Mouse (Mus musculus): ENCODE results near the gene Auh. TPM values are rescaled to one million over a fixed set of nuclear protein-coding genes. Genes with fewer than 3 reads are reported as not detected.

The Auh gene
- polyA plus RNA-seq, 1 experiment, result 6.8 TPM

GRCm38 (mm10) chr13:52892791-52893190, 36.7 kb downstream of the Auh start:
- TF ChIP-seq GATA1 (IDR thresholded peaks at IDR 0.05; ENCODE audit: low read length), result no peak
- TF ChIP-seq TAL1 (IDR thresholded peaks at IDR 0.05; ENCODE audit: low read length), result no peak
- H3K4me1 ChIP-seq (ENCODE audit: control insufficient read depth), result peaks cover 3% of the 10 kb centered on the region; the same call in 1 of the 2 replicates
- H3K4me3 ChIP-seq (replicated peaks), result no peak overlapping the region
- peaks cover 14% of the 10 kb centered on the region for H3K36me3 ChIP-seq (ENCODE audit: control insufficient read depth)
- no peaks in the 10 kb centered on the region for H3K27me3 ChIP-seq (ENCODE audit: control insufficient read depth)
- H3K9me3 ChIP-seq (ENCODE audit: control insufficient read depth, low read length), result no peaks in the 10 kb centered on the region

- Histone ChIP-seq H3K27me3 (ENCODE audit: control insufficient read depth) (no peaks in the 10 kb centered on the region), H3K36me3 (ENCODE audit: control insufficient read depth) (peaks cover 13% of the 10 kb centered on the region), H3K4me1 (ENCODE audit: control insufficient read depth) (peaks cover 3% of the 10 kb centered on the region; the same call in 1 of the 2 replicates), H3K4me3 (replicated peaks) (no peak overlapping the region), H3K9me3 (ENCODE audit: control insufficient read depth, low read length) (no peaks in the 10 kb centered on the region)
- TF ChIP-seq TAL1 (IDR thresholded peaks at IDR 0.05; ENCODE audit: low read length) (no peak), GATA1 (IDR thresholded peaks at IDR 0.05; ENCODE audit: low read length) (no peak)
Observed at GRCm38 (mm10) chr13:52892065-52892503, 37.4 kb downstream of the Auh start.

- peaks cover 3% of the 10 kb centered on the region; the same call in 1 of the 2 replicates for H3K36me3 ChIP-seq (ENCODE audit: control insufficient read depth)
- H3K27me3 ChIP-seq (ENCODE audit: control insufficient read depth), result no peaks in the 10 kb centered on the region
- TF ChIP-seq TAL1 (IDR thresholded peaks at IDR 0.05; ENCODE audit: low read length), result no peak
- no peak for TF ChIP-seq GATA1 (IDR thresholded peaks at IDR 0.05; ENCODE audit: low read length)
- no peak overlapping the region for H3K4me3 ChIP-seq (replicated peaks)
- H3K9me3 ChIP-seq (ENCODE audit: control insufficient read depth, low read length), result no peaks in the 10 kb centered on the region
- H3K4me1 ChIP-seq (ENCODE audit: control insufficient read depth), result peaks cover 3% of the 10 kb centered on the region; the same call in 1 of the 2 replicates
Observed at GRCm38 (mm10) chr13:52890313-52890712, 39.2 kb downstream of the Auh start.

GRCm38 (mm10) chr13:52886779-52887178, 42.7 kb downstream of the Auh start:
- TF ChIP-seq GATA1 (IDR thresholded peaks at IDR 0.05; ENCODE audit: low read length) (no peak), TAL1 (IDR thresholded peaks at IDR 0.05; ENCODE audit: low read length) (no peak)
- peaks cover 3% of the 10 kb centered on the region; the same call in 1 of the 2 replicates for H3K4me1 ChIP-seq (ENCODE audit: control insufficient read depth)
- H3K9me3 ChIP-seq (ENCODE audit: control insufficient read depth, low read length), result no peaks in the 10 kb centered on the region
- peaks cover 3% of the 10 kb centered on the region; the same call in 1 of the 2 replicates for H3K36me3 ChIP-seq (ENCODE audit: control insufficient read depth)
- H3K27me3 ChIP-seq (ENCODE audit: control insufficient read depth), result no peaks in the 10 kb centered on the region
- H3K4me3 ChIP-seq (replicated peaks), result no peak overlapping the region

- no peaks in the 10 kb centered on the region for H3K27me3 ChIP-seq (ENCODE audit: control insufficient read depth)
- TF ChIP-seq TAL1 (IDR thresholded peaks at IDR 0.05; ENCODE audit: low read length) (no peak), GATA1 (IDR thresholded peaks at IDR 0.05; ENCODE audit: low read length) (no peak)
- H3K9me3 ChIP-seq (ENCODE audit: control insufficient read depth, low read length), result no peaks in the 10 kb centered on the region
- H3K4me1 ChIP-seq (ENCODE audit: control insufficient read depth), result no peaks in the 10 kb centered on the region
- no peak overlapping the region for H3K4me3 ChIP-seq (replicated peaks)
- H3K36me3 ChIP-seq (ENCODE audit: control insufficient read depth), result peaks cover 3% of the 10 kb centered on the region; the same call in 1 of the 2 replicates
Observed at GRCm38 (mm10) chr13:52883960-52884326, 45.5 kb downstream of the Auh start.

- no peaks in the 10 kb centered on the region for H3K9me3 ChIP-seq (ENCODE audit: control insufficient read depth, low read length)
- no peak overlapping the region for H3K4me3 ChIP-seq (replicated peaks)
- H3K36me3 ChIP-seq (ENCODE audit: control insufficient read depth), result peaks cover 3% of the 10 kb centered on the region; the same call in 1 of the 2 replicates
Observed at GRCm38 (mm10) chr13:52883084-52883959, 46.2 kb downstream of the Auh start.

GRCm38 (mm10) chr13:52880386-52880785, 49.1 kb downstream of the Auh start:
- no peak overlapping the region for H3K4me3 ChIP-seq (replicated peaks)

More at GRCm38 (mm10) chr13:52883084-52883959, 46.2 kb downstream of the Auh start:
- no peak for TF ChIP-seq GATA1 (IDR thresholded peaks at IDR 0.05; ENCODE audit: low read length)
- no peak for TF ChIP-seq TAL1 (IDR thresholded peaks at IDR 0.05; ENCODE audit: low read length)
- Histone ChIP-seq H3K27me3 (ENCODE audit: control insufficient read depth) (no peaks in the 10 kb centered on the region), H3K4me1 (ENCODE audit: control insufficient read depth) (no peaks in the 10 kb centered on the region)

GRCm38 (mm10) chr13:52879918-52880317, 49.6 kb downstream of the Auh start:
- Histone ChIP-seq H3K4me1 (ENCODE audit: control insufficient read depth) (peaks cover 9% of the 10 kb centered on the region), H3K27me3 (ENCODE audit: control insufficient read depth) (no peaks in the 10 kb centered on the region), H3K9me3 (ENCODE audit: control insufficient read depth, low read length) (no peaks in the 10 kb centered on the region), H3K4me3 (replicated peaks) (no peak overlapping the region), H3K36me3 (ENCODE audit: control insufficient read depth) (no peaks in the 10 kb centered on the region; the same call in 1 of the 2 replicates)
- TF ChIP-seq TAL1 (IDR thresholded peaks at IDR 0.05; ENCODE audit: low read length) (no peak), GATA1 (IDR thresholded peaks at IDR 0.05; ENCODE audit: low read length) (no peak)

More at GRCm38 (mm10) chr13:52880386-52880785, 49.1 kb downstream of the Auh start:
- peaks cover 9% of the 10 kb centered on the region for H3K4me1 ChIP-seq (ENCODE audit: control insufficient read depth)
- H3K36me3 ChIP-seq (ENCODE audit: control insufficient read depth), result no peaks in the 10 kb centered on the region; the same call in 1 of the 2 replicates
- H3K9me3 ChIP-seq (ENCODE audit: control insufficient read depth, low read length), result no peaks in the 10 kb centered on the region
- TF ChIP-seq TAL1 (IDR thresholded peaks at IDR 0.05; ENCODE audit: low read length) (no peak), GATA1 (IDR thresholded peaks at IDR 0.05; ENCODE audit: low read length) (no peak)
- H3K27me3 ChIP-seq (ENCODE audit: control insufficient read depth), result no peaks in the 10 kb centered on the region

GRCm38 (mm10) chr13:52879291-52879690, 50.2 kb downstream of the Auh start:
- Histone ChIP-seq H3K27me3 (ENCODE audit: control insufficient read depth) (no peaks in the 10 kb centered on the region), H3K4me3 (replicated peaks) (no peak overlapping the region), H3K9me3 (ENCODE audit: control insufficient read depth, low read length) (no peaks in the 10 kb centered on the region), H3K36me3 (ENCODE audit: control insufficient read depth) (no peaks in the 10 kb centered on the region; the same call in 1 of the 2 replicates), H3K4me1 (ENCODE audit: control insufficient read depth) (peaks cover 9% of the 10 kb centered on the region)
- TF ChIP-seq GATA1 (IDR thresholded peaks at IDR 0.05; ENCODE audit: low read length) (no peak), TAL1 (IDR thresholded peaks at IDR 0.05; ENCODE audit: low read length) (no peak)
